Mouse (Mus musculus): Measurements from ENCODE around the gene Msl1. TPM values are rescaled to one million over a fixed set of nuclear protein-coding genes. Genes with fewer than 3 reads are reported as not detected.

The Msl1 gene
- polyA plus RNA-seq, 1 experiment from 2014 or later: 21.6 TPM

GRCm38 (mm10) chr11:98775348-98776051 lies 19.8 kb upstream of the Msl1 start:
- no peaks in the 10 kb centered on the region for H3K9me3 ChIP-seq
- H3K4me3 ChIP-seq: peak overlapping the region; percentile 60
- H3K27me3 ChIP-seq (ENCODE audit: insufficient read depth, poor library complexity, severe bottlenecking): no peaks in the 10 kb centered on the region
- peak overlapping the region; percentile 91 for H3K27ac ChIP-seq
- peak; percentile 99 for DNase-seq (ENCODE audit: low spot score)
- 5% methylated on average over 15 of the region's 15 CpGs for WGBS
- H3K36me3 ChIP-seq: peaks cover 10% of the 10 kb centered on the region
- H3K4me1 ChIP-seq: peaks cover 80% of the 10 kb centered on the region

GRCm38 (mm10) chr11:98776052-98776764 lies 19.1 kb upstream of the Msl1 start:
- Histone ChIP-seq H3K27ac (peak overlapping the region; percentile 91), H3K4me3 (peak overlapping the region; percentile 60), H3K9me3 (no peaks in the 10 kb centered on the region), H3K36me3 (peaks cover 3% of the 10 kb centered on the region; the same call in 1 of the 2 replicates), H3K27me3 (ENCODE audit: insufficient read depth, poor library complexity, severe bottlenecking) (no peaks in the 10 kb centered on the region), H3K4me1 (peaks cover 77% of the 10 kb centered on the region)
- WGBS: 32% methylated on average over 12 of the region's 12 CpGs
- no peak for DNase-seq (ENCODE audit: low spot score)

- Histone ChIP-seq H3K27ac (peak overlapping the region; percentile 91), H3K4me1 (peaks cover 77% of the 10 kb centered on the region), H3K27me3 (ENCODE audit: insufficient read depth, poor library complexity, severe bottlenecking) (no peaks in the 10 kb centered on the region), H3K4me3 (peak overlapping the region; percentile 29; the same call in 1 of the 2 replicates), H3K9me3 (no peaks in the 10 kb centered on the region), H3K36me3 (no peaks in the 10 kb centered on the region)
- peak; percentile 78 for DNase-seq (ENCODE audit: low spot score)
- 10% methylated on average over 9 of the region's 9 CpGs for WGBS
Observed at GRCm38 (mm10) chr11:98776843-98777590, 18.3 kb upstream of the Msl1 start.

- no peak overlapping the region for H3K4me3 ChIP-seq
- H3K27me3 ChIP-seq (ENCODE audit: insufficient read depth, poor library complexity, severe bottlenecking): no peaks in the 10 kb centered on the region
- no peaks in the 10 kb centered on the region for H3K36me3 ChIP-seq
- H3K9me3 ChIP-seq: no peaks in the 10 kb centered on the region
- H3K4me1 ChIP-seq: peaks cover 77% of the 10 kb centered on the region
- no peak for DNase-seq (ENCODE audit: low spot score)
- H3K27ac ChIP-seq: peak overlapping the region; percentile 52; the same call in 1 of the 2 replicates
Observed at GRCm38 (mm10) chr11:98777888-98778287, 17.4 kb upstream of the Msl1 start.

- Histone ChIP-seq H3K4me1 (peaks cover 74% of the 10 kb centered on the region), H3K36me3 (no peaks in the 10 kb centered on the region), H3K27ac (peak overlapping the region; percentile 94), H3K9me3 (no peaks in the 10 kb centered on the region), H3K4me3 (peak overlapping the region; percentile 49), H3K27me3 (ENCODE audit: insufficient read depth, poor library complexity, severe bottlenecking) (no peaks in the 10 kb centered on the region)
- DNase-seq (ENCODE audit: low spot score): no peak
- 11% methylated on average over 13 of the region's 14 CpGs for WGBS
Observed at GRCm38 (mm10) chr11:98781851-98782512, 13.3 kb upstream of the Msl1 start.

- peak overlapping the region; percentile 94 for H3K27ac ChIP-seq
- no peak for DNase-seq (ENCODE audit: low spot score)
- WGBS: 4% methylated on average over 17 of the region's 17 CpGs
- H3K36me3 ChIP-seq: no peaks in the 10 kb centered on the region
- no peaks in the 10 kb centered on the region for H3K9me3 ChIP-seq
- peak overlapping the region; percentile 49 for H3K4me3 ChIP-seq
- no peaks in the 10 kb centered on the region for H3K27me3 ChIP-seq (ENCODE audit: insufficient read depth, poor library complexity, severe bottlenecking)
- peaks cover 74% of the 10 kb centered on the region for H3K4me1 ChIP-seq
Observed at GRCm38 (mm10) chr11:98782651-98783235, 12.6 kb upstream of the Msl1 start.

- DNase-seq (ENCODE audit: low spot score): peak; percentile 95
- Histone ChIP-seq H3K27me3 (ENCODE audit: insufficient read depth, poor library complexity, severe bottlenecking) (no peaks in the 10 kb centered on the region), H3K4me3 (peak overlapping the region; percentile 49), H3K9me3 (no peaks in the 10 kb centered on the region), H3K27ac (peak overlapping the region; percentile 94), H3K4me1 (peaks cover 74% of the 10 kb centered on the region), H3K36me3 (no peaks in the 10 kb centered on the region)
- under 1% methylated on average over 20 of the region's 20 CpGs for WGBS
Observed at GRCm38 (mm10) chr11:98783236-98783696, 12.1 kb upstream of the Msl1 start.

- Histone ChIP-seq H3K9me3 (no peaks in the 10 kb centered on the region), H3K4me1 (peaks cover 78% of the 10 kb centered on the region), H3K27me3 (ENCODE audit: insufficient read depth, poor library complexity, severe bottlenecking) (no peaks in the 10 kb centered on the region), H3K4me3 (no peak overlapping the region), H3K27ac (peak overlapping the region; percentile 94), H3K36me3 (no peaks in the 10 kb centered on the region)
- WGBS: 67% methylated on average over 4 of the region's 4 CpGs
- DNase-seq (ENCODE audit: low spot score): no peak
Observed at GRCm38 (mm10) chr11:98784139-98784538, 11.2 kb upstream of the Msl1 start.

GRCm38 (mm10) chr11:98785214-98785613 lies 10.1 kb upstream of the Msl1 start:
- Histone ChIP-seq H3K27me3 (ENCODE audit: insufficient read depth, poor library complexity, severe bottlenecking) (no peaks in the 10 kb centered on the region), H3K4me3 (no peak overlapping the region), H3K9me3 (no peaks in the 10 kb centered on the region), H3K4me1 (peaks cover 77% of the 10 kb centered on the region), H3K27ac (peak overlapping the region; percentile 92), H3K36me3 (no peaks in the 10 kb centered on the region)
- 54% methylated on average over 10 of the region's 10 CpGs for WGBS
- DNase-seq (ENCODE audit: low spot score): no peak

- peak overlapping the region; percentile 39 for H3K4me3 ChIP-seq
- H3K9me3 ChIP-seq: no peaks in the 10 kb centered on the region
- H3K27me3 ChIP-seq (ENCODE audit: insufficient read depth, poor library complexity, severe bottlenecking): no peaks in the 10 kb centered on the region
- WGBS: 7% methylated on average over 12 of the region's 12 CpGs
- H3K27ac ChIP-seq: peak overlapping the region; percentile 92
- peak; percentile 90 for DNase-seq (ENCODE audit: low spot score)
- H3K4me1 ChIP-seq: peaks cover 74% of the 10 kb centered on the region
- no peaks in the 10 kb centered on the region for H3K36me3 ChIP-seq
Observed at GRCm38 (mm10) chr11:98785772-98786281, 9.5 kb upstream of the Msl1 start.

- DNase-seq (ENCODE audit: low spot score): peak; percentile 97
- Histone ChIP-seq H3K27me3 (ENCODE audit: insufficient read depth, poor library complexity, severe bottlenecking) (no peaks in the 10 kb centered on the region), H3K4me1 (peaks cover 71% of the 10 kb centered on the region), H3K27ac (peak overlapping the region; percentile 92), H3K9me3 (no peaks in the 10 kb centered on the region), H3K36me3 (no peaks in the 10 kb centered on the region), H3K4me3 (peak overlapping the region; percentile 39)
- WGBS: under 1% methylated on average over 14 of the region's 15 CpGs
Observed at GRCm38 (mm10) chr11:98786359-98787214, 8.7 kb upstream of the Msl1 start.

All from heart, embryonic 10.5 days (tissue).